Mouse (Mus musculus): Measurements from ENCODE around the gene Npw. TPM values are rescaled to one million over a fixed set of nuclear protein-coding genes. Genes with fewer than 3 reads are reported as not detected.

The Npw gene
- total RNA-seq (2017): not detected in 3 replicates

DNA sequence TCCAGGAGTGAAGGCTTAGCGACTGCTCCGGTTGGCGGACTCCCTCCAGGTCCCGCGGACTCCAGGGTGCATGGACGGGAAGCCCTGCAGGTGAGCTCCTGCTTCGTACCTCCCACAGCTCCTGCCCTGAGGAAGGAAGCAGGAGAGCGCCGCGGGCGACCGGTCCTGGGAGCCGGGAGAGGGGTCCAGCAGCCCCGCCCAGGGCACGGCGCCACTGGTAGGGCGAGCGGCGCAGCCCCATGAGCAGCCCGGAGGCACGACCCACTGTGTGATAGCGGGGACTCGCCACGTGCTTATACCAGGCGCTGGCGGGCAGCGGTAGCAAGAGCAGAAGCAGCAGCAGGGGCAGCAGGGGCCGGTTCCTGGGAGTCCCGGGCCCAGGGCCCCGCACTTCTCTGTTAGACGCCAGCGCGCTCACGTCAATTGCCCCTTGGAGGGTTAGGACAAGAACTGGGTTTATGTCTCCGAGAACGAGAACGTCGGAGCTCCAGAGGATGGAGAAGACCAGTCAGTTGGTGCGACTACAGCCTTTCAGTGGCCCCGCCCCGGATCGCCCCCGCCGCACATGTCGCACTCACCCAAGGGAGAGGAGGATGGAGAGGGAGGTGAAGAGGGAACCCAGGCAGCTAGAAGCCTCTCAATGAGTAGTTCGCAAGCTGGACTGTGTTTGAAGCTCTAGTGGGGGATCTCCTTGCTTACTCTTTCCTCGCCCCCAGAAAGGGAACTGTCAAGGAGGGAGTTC, at the start of gene Npw:
Gene Npw, minus strand, starts transcription at position 441 of the 742 bp plus-strand sequence.
- peak; percentile 41; the same call in 1 of the 2 replicates for ATAC-seq (replicated peaks; ENCODE audit: insufficient number of reproducible peaks, low FRiP score, low TSS enrichment, poor library complexity, severe bottlenecking)

DNA sequence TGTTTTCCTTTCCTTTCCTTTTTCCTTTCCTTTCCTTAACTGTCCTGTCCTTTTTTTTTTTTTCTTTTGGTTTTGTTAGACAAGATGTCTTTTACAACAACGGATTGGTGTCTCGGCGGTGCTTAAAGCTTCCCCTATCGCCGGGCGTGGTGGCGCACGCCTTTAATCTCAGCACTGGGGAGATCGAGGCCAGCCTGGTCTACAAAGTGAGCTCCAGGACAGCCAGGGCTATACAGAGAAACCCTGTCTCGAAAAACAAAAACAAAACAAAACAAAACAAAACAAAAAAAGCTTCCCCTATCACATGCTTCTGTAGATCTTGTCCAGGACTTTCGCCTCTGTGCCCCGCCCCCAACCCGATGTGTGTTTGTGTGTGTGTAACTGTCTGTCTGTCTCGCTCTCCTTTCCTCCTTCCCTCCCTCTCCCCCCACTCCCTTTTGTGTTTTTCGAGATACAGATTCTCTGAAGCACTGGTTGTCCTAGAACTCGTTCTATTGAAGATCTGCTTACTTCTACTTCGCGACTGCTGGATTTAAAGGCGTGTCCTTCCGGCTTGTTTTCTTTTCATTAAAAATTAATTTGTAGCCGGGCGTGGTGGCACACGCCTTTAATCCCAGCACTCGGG, 49.7 kb upstream of the Npw start:
- ATAC-seq (replicated peaks; ENCODE audit: insufficient number of reproducible peaks, low FRiP score, low TSS enrichment, poor library complexity, severe bottlenecking): no peak

- peak; percentile 91 for ATAC-seq (replicated peaks; ENCODE audit: insufficient number of reproducible peaks, low FRiP score, low TSS enrichment, poor library complexity, severe bottlenecking)
Observed at GRCm38 (mm10) chr17:24706982-24707800, 48.9 kb upstream of the Npw start, which contains the start of gene Tbl3. TSS of gene Tbl3 (minus strand) at chr17:24707660.

DNA sequence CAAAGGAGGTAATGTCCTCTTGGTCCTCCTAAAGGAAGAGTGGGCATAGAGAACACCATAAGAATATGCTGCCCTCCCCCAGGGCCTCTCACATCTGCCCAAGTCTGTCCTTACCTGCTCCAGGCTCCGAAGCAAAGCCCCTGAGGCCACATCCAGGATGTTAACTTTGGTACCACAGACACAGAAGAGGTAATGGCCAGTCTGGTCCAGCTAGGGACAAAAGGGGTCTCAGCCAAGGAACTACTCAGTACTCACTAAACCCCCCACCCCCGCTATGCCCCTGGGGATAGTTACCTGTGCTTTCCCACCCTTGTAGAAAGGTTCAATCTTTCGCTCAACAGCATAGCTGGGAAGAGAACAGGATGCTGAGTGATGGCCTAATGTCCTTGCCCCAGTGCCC, 47.6 kb upstream of the Npw start:
- no peak for ATAC-seq (replicated peaks; ENCODE audit: insufficient number of reproducible peaks, low FRiP score, low TSS enrichment, poor library complexity, severe bottlenecking)

DNA sequence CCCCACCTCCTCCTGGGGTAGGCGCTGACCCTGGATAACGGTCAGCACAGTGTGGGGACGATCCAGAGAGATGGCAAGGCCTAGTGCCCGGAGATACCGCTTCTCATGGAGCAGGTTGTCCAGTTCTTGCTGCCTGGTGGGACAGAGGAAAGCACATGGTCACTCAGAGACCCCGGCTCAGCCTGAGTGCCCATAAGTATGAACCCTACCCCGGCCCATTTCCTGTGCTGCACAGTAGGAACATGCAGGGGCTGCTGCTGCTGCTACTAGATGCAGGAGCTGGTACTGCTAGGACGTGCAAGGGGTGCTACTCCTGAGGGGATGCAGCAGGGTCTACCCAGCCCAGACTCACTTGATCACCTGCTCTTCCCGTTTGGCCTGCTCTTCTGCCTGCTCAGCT, 43.0 kb upstream of the Npw start:
- ATAC-seq (replicated peaks; ENCODE audit: insufficient number of reproducible peaks, low FRiP score, low TSS enrichment, poor library complexity, severe bottlenecking): no peak

DNA sequence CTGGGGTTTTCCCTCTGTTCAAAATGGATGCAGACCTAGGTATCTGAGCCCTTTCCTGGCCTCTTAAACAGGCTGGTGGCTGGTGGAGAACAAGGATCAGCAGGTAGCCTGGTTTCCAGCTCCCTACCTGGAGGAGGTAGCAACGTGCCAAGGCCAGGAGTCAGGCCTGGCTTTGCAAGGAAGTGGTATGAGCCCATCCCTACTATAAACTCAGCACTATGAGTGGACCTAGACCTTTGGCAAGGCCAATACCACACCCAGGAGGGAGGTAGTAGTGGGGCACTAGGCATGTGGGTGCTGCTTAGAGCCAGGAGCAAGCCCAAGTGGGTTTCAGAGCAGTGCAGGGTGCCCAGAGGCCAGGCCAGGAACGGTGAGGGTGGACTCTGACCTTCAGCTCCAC, 41.2 kb upstream of the Npw start:
- no peak for ATAC-seq (replicated peaks; ENCODE audit: insufficient number of reproducible peaks, low FRiP score, low TSS enrichment, poor library complexity, severe bottlenecking)

- ATAC-seq (replicated peaks; ENCODE audit: insufficient number of reproducible peaks, low FRiP score, low TSS enrichment, poor library complexity, severe bottlenecking): no peak
Observed at GRCm38 (mm10) chr17:24698715-24699114, 40.5 kb upstream of the Npw start.

GRCm38 (mm10) chr17:24697985-24698384, 39.7 kb upstream of the Npw start:
- ATAC-seq (replicated peaks; ENCODE audit: insufficient number of reproducible peaks, low FRiP score, low TSS enrichment, poor library complexity, severe bottlenecking): no peak

DNA sequence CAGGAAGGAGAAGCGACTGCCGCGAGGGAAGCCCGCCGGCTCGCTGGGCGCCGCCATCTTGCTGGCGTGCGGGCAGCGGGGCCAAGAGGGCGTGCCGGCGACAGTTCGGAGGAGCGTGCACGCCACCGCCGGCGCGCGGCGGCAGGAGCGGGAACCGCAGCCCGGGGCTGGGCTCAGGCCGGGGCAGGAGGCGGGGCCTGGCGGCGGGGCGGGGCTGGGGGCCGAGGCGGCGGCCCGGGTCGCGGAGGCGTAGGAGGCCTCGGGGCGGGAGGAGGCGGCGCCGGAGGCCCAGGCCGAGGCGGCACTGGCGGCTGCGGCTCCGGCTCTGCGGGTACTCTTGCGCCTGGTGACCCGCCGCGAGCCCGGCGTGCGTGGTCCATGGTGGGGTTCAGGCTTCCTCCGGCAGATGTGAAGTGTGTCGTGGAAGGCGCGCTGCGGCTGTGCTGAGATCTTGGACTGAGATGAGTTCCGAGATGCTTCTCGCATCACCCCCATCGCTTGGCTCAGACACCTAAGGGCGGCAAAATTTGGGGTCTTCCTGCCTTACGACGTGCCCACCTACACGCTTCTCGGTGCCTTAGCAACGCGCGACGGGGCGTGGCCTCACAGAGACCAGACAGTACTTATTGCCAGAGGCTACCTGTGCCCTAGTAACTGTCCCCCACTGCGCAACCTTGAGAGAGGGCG, 37.9 kb upstream of the Npw start, which contains the start of the genes Gfer and Noxo1:
Gene Gfer, minus strand, starts transcription at position 146 of the 687 bp plus-strand sequence.
Gene Noxo1, plus strand, starts transcription at position 224 of the 687 bp plus-strand sequence.
- ATAC-seq (replicated peaks; ENCODE audit: insufficient number of reproducible peaks, low FRiP score, low TSS enrichment, poor library complexity, severe bottlenecking): peak; percentile 41

- ATAC-seq (replicated peaks; ENCODE audit: insufficient number of reproducible peaks, low FRiP score, low TSS enrichment, poor library complexity, severe bottlenecking): no peak
Observed at GRCm38 (mm10) chr17:24695326-24696010, 37.2 kb upstream of the Npw start.

GRCm38 (mm10) chr17:24692385-24692784, 34.1 kb upstream of the Npw start:
- no peak for ATAC-seq (replicated peaks; ENCODE audit: insufficient number of reproducible peaks, low FRiP score, low TSS enrichment, poor library complexity, severe bottlenecking)

DNA sequence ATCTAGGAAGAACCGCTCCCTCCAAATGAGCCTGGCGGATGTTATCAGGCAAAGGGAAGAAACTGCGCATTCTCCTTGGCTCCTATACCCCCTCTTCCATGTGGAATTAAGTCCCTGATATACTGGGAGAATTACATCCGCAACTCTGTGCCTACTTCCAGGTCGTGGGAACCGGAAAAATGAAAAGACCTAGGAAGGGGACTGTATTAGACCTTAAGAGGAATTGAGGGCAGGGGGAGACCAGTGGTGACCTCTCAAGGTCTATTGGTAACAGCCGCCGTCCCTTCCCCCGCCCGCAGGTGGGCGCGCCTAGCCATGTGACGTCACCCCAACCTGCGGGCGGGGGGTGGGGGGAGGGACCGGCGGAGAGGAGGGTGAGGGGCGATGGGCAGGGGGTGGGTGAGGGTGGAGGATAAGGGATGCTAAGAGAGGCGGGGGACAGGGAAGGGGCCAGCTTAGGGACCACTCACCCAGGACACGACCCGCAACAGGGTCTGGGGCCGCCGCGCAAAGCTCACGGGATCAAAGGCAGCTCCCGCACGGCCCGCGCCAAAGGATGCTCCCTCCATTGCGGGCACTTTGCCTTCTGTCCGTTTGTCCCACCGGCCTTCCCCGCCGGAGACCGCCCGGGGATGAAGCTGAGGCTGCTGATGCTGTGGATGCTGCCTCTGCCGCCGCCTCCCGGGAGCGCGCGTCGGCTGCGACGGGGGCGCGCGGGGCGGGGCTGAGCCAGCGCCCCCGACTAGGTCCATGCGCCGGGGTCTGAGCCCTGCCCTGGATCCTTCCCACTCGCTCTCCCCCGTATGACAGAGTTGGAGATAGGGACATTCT, 31.2 kb upstream of the Npw start, which contains the start of gene Syngr3:
Gene Syngr3, minus strand, starts transcription at position 705 of the 831 bp plus-strand sequence.
- no peak for ATAC-seq (replicated peaks; ENCODE audit: insufficient number of reproducible peaks, low FRiP score, low TSS enrichment, poor library complexity, severe bottlenecking)

GRCm38 (mm10) chr17:24687599-24687998, 29.3 kb upstream of the Npw start:
- ATAC-seq (replicated peaks; ENCODE audit: insufficient number of reproducible peaks, low FRiP score, low TSS enrichment, poor library complexity, severe bottlenecking): no peak

DNA sequence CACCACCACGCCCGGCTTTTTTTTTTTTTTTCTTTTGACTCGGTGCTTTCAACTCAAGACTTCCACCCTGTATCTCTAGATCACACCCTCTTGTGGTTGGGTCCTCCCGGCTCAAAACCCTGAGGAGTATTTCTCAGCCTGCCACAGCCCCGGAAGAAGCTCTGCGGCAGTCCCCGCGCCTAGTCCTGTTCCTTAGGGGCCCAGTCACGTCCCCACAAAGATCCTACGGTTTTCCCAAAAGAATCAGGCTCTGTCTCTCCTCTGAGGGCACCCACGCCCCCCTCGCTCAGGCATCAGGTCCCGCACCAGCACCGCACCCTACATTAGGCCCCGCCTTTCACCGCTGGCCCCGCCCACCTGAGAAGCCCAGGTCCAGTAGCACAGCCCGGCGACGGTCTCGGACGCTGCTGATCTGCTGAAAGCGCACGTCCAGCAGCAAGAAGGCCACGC, 28.9 kb upstream of the Npw start:
- peak; percentile 57; the same call in 1 of the 2 replicates for ATAC-seq (replicated peaks; ENCODE audit: insufficient number of reproducible peaks, low FRiP score, low TSS enrichment, poor library complexity, severe bottlenecking)

DNA sequence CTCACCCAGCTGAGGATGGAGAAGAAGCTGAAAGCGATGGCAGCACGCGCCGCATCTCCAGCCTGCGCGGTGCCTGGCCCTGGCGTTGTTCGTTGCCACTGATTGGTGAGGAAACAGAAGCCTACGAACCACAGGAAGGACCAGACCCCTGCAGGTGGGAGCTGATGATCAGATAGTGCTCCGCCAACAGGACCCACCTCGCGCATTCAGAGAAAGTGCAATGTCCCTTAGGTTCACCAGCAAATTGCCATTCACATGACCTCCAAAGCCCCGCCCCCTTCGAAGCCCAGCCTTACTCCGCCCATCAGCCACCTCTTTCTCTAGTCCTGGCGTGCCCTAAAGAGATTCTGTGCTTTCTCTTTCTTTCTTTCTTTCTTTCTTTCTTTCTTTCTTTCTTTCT, 28.3 kb upstream of the Npw start:
- ATAC-seq (replicated peaks; ENCODE audit: insufficient number of reproducible peaks, low FRiP score, low TSS enrichment, poor library complexity, severe bottlenecking): peak; percentile 58; the same call in 1 of the 2 replicates

GRCm38 (mm10) chr17:24677500-24678080, 19.3 kb upstream of the Npw start:
- no peak for ATAC-seq (replicated peaks; ENCODE audit: insufficient number of reproducible peaks, low FRiP score, low TSS enrichment, poor library complexity, severe bottlenecking)

GRCm38 (mm10) chr17:24676877-24677276, 18.6 kb upstream of the Npw start:
- ATAC-seq (replicated peaks; ENCODE audit: insufficient number of reproducible peaks, low FRiP score, low TSS enrichment, poor library complexity, severe bottlenecking): no peak
